Mouse (Mus musculus): ENCODE measurements around the gene Scml4.

Scml4 gene

GRCm38 (mm10) chr10:42945316-42945715 lies 85.1 kb downstream of the Scml4 start:
- DNase-seq (ENCODE audit: low read depth in 2 of 2, low spot score in 2 of 2): no peak

DNA sequence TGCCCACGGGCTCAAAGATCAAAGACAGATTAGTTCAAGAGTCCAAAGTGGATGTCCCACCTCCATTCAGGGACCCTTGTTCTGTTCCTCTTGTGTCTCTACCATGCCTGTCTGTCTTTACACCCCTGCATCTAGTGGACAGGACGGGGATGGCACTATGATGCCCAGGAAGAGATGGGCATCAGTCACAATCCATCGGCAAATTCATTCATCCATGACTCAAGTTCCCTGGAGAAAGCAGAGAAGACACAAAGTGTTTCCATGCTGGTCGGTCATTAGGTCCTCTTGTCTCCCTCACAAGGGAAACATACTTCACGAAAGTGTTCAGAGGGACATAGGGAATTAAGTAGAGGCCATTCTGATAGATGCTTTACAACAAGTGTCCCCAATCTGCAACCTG lies 87.2 kb downstream of the Scml4 start:
- no peak for DNase-seq (ENCODE audit: low read depth in 2 of 2, low spot score in 2 of 2)

GRCm38 (mm10) chr10:42950252-42950751 lies 90.1 kb downstream of the Scml4 start:
- no peak for DNase-seq (ENCODE audit: low read depth in 2 of 2, low spot score in 2 of 2)

DNA sequence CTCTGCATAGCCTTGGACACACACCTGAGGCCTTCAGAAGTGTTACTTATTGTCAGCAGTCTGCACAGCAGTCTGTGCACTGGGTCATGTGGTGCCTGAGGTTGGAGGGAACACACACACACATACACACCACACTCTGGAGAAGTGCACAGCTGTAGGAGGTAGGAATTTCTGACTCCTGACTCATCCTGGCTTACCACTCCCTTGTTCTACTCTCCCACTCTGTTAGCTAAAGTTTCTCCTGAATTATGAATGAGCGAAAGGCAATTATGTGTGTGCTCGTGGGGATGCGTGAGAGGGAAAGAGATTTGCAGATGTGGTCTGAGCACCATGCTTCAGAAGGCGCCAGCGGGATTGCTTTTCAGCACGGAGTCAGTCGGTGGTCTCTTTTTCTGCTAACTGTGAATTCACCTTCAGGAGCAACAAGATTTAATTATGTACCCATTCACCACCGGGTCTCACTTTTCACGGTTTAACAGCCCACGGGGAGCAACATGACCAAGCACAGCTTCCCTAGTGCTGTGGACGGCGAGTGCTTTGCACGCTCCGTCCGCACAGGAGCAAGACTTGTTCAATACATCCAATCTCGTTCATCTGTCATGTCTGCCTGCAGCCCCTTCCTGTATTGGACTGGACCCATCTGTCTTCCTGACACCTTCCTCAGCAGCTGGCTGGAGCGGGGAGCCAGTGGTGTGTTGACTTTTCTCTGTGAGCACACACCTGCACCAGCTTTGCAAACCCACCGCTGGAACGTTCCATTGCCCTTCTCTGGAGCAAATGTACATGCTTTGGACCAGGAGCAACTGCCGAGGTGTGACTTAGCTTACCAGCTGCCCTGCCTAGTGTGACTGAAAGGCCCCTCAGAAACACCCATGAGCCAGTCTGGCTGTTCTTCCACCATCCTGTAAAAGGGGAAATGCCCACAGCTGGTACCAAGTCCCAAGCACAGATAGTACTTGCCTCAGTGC lies 91.2 kb downstream of the Scml4 start:
- DNase-seq (ENCODE audit: low read depth in 2 of 2, low spot score in 2 of 2): no peak

DNA sequence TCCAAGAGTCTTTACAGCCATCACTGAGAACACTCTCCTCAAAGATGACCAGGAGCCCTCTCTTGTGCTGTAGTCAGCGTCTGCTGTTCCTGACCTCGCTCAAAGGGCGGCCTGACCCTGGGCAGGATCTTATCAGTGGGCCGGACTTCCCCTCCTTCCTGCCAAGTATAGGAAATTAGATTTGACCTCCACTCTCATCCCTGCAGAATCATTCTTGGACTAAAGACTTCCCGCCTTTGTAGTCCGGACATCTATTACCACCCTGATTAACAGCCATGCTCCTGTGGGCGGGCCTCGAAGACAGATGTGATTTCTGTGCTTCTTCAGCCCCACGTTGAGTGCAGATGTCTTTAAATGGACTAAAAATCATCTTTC lies 91.9 kb downstream of the Scml4 start:
- DNase-seq (ENCODE audit: low read depth in 2 of 2, low spot score in 2 of 2): no peak

DNA sequence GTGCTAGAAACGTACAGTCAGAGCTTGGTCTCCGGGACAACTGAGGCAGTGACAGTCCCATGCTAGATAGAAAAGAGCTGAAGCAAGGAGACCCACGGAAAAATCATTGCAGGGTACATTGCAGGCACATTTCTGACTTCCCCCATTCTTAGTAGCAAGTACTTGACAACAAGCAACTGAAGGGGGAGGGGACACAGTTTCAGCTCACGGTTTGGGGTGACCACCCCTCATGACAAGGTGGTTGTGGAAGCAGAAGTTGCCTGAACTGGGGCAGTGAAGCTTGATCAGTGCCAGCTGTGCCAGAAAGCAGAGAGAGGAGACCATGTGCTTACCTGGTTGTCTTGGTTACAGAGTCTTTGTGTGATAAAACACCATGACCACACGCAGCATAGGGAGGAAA lies 93.4 kb downstream of the Scml4 start:
- DNase-seq (ENCODE audit: low read depth in 2 of 2, low spot score in 2 of 2): no peak

DNA sequence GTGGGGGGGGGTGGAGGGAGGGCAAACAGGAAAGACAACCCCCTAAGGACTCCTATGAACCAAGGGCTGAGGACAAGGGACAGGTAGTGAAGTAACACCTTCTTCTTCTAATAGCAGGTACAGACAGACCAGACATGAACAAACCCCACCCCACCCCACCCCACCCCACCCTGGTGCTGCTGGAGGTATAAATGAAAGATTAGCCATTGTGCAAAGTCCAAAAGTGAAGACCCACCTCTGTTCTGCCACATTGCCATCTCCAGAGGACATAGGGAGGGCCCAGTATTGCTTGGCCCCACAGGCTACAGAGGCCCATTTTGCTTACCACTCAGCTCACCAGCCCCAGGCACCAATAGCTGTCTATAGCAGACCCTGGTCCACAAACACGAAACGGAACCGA lies 95.0 kb downstream of the Scml4 start:
- DNase-seq (ENCODE audit: low read depth in 2 of 2, low spot score in 2 of 2): no peak

- peak; percentile 41 to 51 for DNase-seq (ENCODE audit: low read depth in 2 of 2, low spot score in 2 of 2)
Measured at GRCm38 (mm10) chr10:42957881-42958651, 97.9 kb downstream of the Scml4 start.

- no peak for DNase-seq (ENCODE audit: low read depth in 2 of 2, low spot score in 2 of 2)
Measured at GRCm38 (mm10) chr10:42958686-42959085, 98.5 kb downstream of the Scml4 start.

- DNase-seq (ENCODE audit: low read depth in 2 of 2, low spot score in 2 of 2): no peak
Measured at GRCm38 (mm10) chr10:42961771-42962170, 101.6 kb downstream of the Scml4 start.

DNA sequence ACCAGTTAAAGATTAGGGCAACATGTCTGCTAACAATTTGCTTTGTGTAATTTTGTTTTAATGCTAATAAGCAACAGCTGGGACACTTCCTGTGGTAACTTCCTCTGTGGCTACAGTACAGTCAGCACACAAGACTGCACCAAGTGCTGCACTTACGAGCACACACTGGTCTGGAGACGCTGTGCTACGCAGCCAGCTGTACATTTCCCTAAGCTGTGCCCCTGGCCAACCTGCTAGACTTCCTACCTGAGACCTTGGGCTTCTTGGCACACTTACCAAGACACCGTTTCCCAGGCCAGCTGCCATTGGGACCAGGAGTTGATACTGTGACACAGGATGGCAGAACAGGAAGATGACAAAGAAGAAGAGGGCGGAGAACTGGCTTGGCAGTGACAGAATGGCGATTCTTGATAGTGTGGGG lies 102.0 kb downstream of the Scml4 start:
- peak in 1 of 2 experiments; percentile 26 for DNase-seq (ENCODE audit: low read depth in 2 of 2, low spot score in 2 of 2)

DNA sequence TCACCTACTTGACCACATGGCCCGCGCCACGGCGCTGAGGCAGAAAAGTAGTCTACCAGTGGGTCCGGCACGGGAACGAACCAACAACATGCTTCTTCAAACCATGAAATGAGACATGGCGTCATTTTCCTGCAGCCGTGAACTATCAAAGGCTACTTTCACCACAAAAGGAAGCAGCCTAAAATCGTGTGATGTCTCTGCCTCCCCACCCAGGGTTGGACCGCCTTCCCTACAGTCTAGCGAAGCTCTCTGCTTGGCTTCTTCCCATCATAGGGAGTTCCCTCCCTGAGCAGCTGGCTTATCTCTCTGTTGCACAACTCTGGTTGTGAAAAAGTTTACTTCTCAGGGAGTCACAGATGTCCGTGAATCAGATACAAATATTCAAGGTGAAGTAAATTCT lies 102.5 kb downstream of the Scml4 start:
- DNase-seq (ENCODE audit: low read depth in 2 of 2, low spot score in 2 of 2): peak; percentile 35 to 46

DNA sequence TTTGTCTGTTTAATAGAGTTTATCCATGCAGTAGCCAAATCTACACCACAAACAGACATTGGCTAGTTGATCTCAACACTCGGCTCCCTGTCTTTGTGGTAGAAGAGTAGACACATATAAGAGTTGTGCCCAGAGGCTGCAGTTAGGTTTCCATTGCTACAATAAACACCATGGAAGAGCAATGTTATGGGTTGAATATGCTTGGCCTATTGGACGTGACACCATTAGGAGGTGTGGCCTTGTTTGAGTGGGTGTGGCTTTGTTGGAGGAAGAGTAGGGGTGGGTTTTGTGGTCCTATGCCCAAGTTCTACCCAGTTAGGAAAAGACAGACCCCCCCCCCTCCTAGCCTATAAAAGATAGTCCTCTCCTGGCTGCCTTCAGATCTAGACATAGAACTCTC lies 102.9 kb downstream of the Scml4 start:
- DNase-seq (ENCODE audit: low read depth in 2 of 2, low spot score in 2 of 2): no peak

DNA sequence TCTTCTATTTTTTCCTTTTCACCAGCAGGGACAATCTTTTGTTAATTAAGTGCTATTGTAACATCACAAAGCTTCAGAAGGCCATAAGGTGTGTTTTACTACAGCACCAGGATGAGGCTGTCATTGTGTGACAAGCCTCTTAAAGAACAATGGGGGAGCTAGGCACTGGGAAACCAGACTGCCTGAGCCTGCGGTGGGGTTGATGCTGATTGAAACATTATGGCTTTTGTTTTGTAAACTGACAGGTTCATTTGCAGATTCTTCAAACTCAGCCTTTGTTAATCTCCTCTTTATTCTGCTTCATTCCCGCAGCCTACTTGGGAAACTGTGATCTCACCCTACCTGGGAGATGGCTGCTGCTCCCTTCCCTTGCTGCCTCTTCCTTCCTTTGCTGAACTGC lies 108.2 kb downstream of the Scml4 start:
- no peak for DNase-seq (ENCODE audit: low read depth in 2 of 2, low spot score in 2 of 2)

- peak; percentile 26 to 57 for DNase-seq (ENCODE audit: low read depth in 2 of 2, low spot score in 2 of 2)
Measured at GRCm38 (mm10) chr10:42972504-42973172, 112.5 kb downstream of the Scml4 start.

DNA sequence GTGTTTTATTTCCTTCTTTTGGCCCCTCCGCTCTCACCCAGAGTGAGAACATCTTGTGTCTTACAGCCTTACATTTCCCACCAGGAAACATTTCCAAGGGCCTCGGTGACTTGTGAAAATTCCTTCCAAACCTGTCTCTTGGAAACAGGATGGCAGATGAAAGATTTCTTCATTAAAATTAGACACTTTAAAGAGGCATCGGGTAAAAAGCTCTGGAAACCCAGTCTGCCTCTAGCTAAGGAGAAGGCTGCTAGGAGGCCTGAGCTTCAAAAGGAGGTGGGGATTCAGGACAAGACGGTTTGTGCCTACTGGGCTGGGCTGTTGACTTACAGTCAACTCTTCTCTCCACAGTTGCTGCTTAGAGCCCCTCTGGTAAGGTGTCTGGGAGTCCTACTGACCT lies 113.4 kb downstream of the Scml4 start:
- no peak for DNase-seq (ENCODE audit: low read depth in 2 of 2, low spot score in 2 of 2)

DNA sequence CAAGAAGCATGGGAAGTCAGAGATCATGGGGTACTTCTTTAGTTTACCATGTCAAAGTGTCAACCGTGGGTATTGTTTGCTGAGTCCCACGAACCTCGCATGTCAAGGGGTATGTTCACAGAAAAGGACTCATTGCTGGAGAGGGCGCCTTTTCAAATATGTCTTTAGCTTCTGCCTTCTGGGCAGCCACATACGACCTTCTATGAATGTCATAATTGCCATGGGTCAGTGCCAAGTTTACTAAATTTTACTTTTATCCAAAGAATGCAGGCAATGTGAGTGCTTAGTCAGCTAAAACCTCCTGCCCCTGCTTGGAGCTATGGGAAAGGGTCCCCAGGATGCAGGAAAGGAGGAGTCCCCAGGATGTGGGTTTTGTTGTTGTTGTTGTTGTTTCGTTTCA lies 116.4 kb downstream of the Scml4 start:
- DNase-seq (ENCODE audit: low read depth in 2 of 2, low spot score in 2 of 2): no peak

DNA sequence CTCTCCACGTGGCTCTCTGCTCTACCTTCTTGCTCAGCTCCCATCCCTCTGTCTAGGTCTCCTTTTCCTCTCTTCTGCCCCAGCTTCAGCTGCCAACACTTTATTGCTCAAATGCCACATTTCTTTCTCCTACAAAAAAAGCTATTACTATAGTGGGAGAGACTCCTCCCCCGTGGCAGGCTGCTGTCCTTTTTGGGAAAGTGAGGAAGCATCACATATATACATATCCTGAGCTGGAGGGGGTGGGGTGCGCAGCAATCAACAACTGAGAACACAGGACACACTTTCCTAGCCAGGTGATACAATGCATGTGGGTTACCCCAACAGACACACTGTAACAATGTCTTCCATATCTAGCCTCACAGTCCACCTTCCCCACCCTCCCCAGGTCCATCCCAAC lies 118.2 kb downstream of the Scml4 start:
- DNase-seq (ENCODE audit: low read depth in 2 of 2, low spot score in 2 of 2): no peak

- no peak for DNase-seq (ENCODE audit: low read depth in 2 of 2, low spot score in 2 of 2)
Measured at GRCm38 (mm10) chr10:42980999-42981757, 121.0 kb downstream of the Scml4 start.

DNA sequence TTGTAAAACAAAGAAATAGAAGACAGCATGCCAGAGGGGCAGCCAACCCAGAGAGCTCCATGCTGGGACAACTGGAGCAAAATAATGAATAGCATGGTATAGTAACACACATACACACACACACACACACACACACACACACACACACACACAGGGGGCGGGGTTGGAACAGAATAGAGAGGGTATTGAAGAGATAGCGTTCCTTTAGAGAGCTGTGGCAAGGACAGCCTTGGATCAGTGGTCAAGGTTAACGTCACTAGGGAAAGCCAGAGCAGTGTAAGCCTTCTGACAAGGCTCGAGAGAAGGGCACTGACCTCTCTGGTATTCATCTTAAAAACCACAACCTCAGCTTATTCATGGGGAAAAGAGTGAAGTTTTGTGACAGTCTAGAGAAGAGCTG lies 124.7 kb downstream of the Scml4 start:
- no peak for DNase-seq (ENCODE audit: low read depth in 2 of 2, low spot score in 2 of 2)

DNA sequence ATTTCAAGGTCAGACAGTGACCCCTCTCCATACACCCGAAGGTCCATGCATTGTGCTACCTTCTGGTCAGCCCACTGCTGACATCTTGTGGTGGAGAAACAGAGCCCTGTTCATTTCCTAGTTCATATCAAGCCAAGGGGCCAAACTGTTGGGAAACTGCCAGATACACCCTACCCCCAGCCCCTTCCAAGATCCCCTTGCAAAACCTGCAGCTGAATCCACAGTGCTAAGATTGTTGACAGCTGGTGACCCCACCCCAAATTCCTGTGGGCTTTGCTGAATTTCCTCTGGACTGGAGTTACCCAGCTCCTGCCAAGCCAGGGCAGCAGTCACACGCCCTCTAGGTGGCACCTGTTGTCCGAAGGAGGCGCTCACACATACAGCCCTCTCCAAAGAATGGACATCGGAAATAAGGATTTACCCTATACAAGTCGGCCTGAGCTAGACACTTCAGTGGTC lies 127.5 kb downstream of the Scml4 start:
- DNase-seq (ENCODE audit: low read depth in 2 of 2, low spot score in 2 of 2): no peak

Data from CD8-positive naive resting alpha-beta T cell, adult 2 months (primary cell).